Mouse (Mus musculus): ENCODE data around the gene Plppr1.

GRCm38 (mm10) chr4:49299576-49299975, 240.5 kb downstream of the Plppr1 start:
- TF ChIP-seq CTCF (conservative IDR thresholded peaks at IDR 0.05; ENCODE audit: low read length) (no peak), POU5F1 (IDR thresholded peaks at IDR 0.05; ENCODE audit: borderline replicate concordance, low read length) (no peak), NANOG (IDR thresholded peaks at IDR 0.05; ENCODE audit: borderline replicate concordance, low read length) (no peak)
